Mouse (Mus musculus) layer of hippocampus, postnatal 36 days (tissue): ENCODE measurements around the gene Rest. TPM values are rescaled to one million over a fixed set of nuclear protein-coding genes. Genes with fewer than 3 reads are reported as not detected.
A peak's percentile ranks its signal among the peaks of the same experiment; 100 is the strongest.

Experiments
- DNase-seq, 2 experiments: peaks; one replicate each; pipeline ENCODE4 v3.0.0; 2022
- microRNA-seq, 2 experiments: library from miRNA; unstranded; fragments of <30 nt; microRNA quantifications; one replicate each; pipeline ENCODE4 v1.2.0; 2021
- total RNA-seq, 2 experiments: library from RNA; stranded (reverse); gene quantifications; 2 replicates each; pipeline ENCODE4 v1.2.3; 2021

Rest gene
- total RNA-seq, 2 experiments from 2014 or later: 4.1 to 4.4 TPM

DNA sequence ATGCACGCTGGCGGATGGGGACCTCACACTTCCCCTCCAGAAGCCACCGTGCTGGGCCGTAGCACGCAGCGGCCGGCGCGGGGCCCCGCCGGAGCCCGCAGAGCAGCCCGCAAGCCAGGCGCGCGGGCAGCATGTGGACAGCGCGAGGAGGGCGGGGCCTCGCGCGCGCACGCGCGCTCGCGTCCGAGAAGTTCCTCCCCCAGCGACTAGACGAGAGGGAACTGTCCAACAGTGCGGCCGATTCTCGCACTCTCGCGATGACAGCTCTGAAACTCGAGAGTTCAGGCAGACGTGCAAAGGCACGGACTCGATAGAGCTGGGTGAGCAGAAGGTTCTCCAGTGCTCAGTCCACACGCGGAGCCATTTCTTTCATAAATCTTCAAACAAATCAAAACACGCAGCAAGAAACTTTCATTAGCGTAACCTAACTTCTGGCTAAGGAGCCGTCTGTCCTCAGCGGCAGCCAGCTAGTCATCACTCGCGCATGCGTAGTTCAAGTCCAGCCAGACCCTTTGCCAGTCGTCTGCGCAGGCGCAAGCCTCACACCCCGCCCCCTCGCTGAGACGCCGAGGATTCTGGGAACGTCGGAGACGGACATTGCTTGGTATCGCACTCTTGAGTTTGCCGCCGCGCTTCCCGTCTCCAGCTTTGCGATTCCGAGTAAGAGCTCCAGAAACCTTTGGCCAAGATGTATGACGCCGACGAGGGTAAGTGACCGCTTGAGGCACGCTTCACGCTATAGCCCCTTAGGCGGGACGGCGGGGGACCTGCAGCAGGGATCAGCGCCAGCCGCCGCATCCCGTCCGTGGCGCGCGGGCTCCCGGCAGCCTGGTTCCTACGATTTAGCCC is 44.9 kb downstream of the Rest start, which contains the start of the genes Noa1 and Polr2b:
Gene Noa1 (minus strand): TSS at position 161 of the 849 bp plus-strand sequence.
Gene Polr2b (plus strand): TSS at position 224 of the 849 bp plus-strand sequence.
- DNase-seq: peak; percentile 98 to 99

GRCm38 (mm10) chr5:77314206-77314605 is 48.9 kb downstream of the Rest start:
- no peak for DNase-seq

DNA sequence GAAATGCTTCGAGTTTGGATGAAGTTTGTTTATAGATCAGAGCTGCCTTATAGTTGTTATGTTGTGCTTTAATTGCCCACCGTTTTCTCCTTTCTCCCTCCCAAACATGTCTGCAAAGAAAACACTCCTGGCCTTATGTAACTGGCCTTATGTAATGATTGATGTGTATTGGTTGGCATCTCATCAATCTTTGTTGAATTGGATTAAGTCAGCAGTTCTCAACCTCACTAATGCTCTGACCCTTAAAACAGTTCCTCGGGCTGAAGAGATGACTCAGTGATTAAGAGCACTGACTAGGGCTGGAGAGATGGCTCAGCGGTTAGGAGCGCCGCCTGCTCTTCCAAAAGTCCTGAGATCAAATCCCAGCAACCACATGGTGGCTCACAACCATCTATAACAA is 49.7 kb downstream of the Rest start:
- no peak for DNase-seq

- DNase-seq: no peak
Observed at GRCm38 (mm10) chr5:77324936-77325335, 59.6 kb downstream of the Rest start.

DNA sequence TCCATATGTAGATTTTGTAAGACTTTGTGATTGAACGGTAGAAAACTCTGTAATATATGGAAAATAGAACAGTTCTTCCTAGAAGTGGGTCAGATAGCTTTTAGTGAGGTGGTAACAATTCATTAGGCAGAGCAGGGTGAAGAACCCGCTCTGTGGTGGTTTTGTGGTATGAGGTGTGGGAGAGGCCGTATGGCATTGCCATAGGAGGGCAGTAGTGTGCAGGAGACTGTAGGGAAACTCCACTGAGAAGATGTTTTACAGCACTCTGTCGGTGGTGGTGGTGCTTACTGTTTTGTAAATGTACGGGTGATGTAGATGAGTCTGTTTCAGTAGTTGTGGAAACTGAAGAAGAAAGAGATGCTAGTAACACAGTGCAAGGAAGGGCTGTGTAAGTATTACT is 64.9 kb downstream of the Rest start:
- no peak for DNase-seq

Small RNAs within 50 kb of the gene (microRNA-seq; reads per million reads assigned to microRNA genes)
- 0 reads per million in 2 experiments for gene Mir5098

Other genes with a start within 250 kb of the Rest start
- gene Thegl, start 249.5 kb upstream of the Rest start, total RNA-seq: 1 to 10 TPM in 1 of 2 experiments, under 1 TPM in 1; 0.76 to 2.0 TPM
- 10 to 100 TPM; 85.0 to 92.8 TPM for gene Hopx, start 150.4 kb upstream of the Rest start, total RNA-seq
- not detected for gene Spink2, start 54.0 kb upstream of the Rest start, total RNA-seq
- 10 to 100 TPM; 23.2 to 26.5 TPM for gene Noa1, start 44.6 kb downstream of the Rest start, total RNA-seq
- gene Polr2b, start 44.7 kb downstream of the Rest start, total RNA-seq: 10 to 100 TPM; 48.8 to 50.4 TPM
- gene Igfbp7, start 142.6 kb downstream of the Rest start, total RNA-seq: 10 to 100 TPM; 26.8 to 30.0 TPM